Mouse (Mus musculus) olfactory bulb, adult 2 months (tissue): ENCODE results near the gene Snph.

Experiments
- CTCF ChIP-seq: fragments of 200-500 bp; IDR thresholded peaks from 2 replicates; pipeline ENCODE4 v1.5.1; 2012; ENCODE audit warnings: low read depth, mild to moderate bottlenecking, low read length, moderate library complexity; ENCODE audit not compliant: insufficient read depth
- POLR2A ChIP-seq: fragments of 200-500 bp; IDR thresholded peaks from 2 replicates; pipeline ENCODE4 v1.6.1; 2012; ENCODE audit warnings: mild to moderate bottlenecking, low read depth, low read length, moderate library complexity; ENCODE audit not compliant: insufficient read depth

DNA sequence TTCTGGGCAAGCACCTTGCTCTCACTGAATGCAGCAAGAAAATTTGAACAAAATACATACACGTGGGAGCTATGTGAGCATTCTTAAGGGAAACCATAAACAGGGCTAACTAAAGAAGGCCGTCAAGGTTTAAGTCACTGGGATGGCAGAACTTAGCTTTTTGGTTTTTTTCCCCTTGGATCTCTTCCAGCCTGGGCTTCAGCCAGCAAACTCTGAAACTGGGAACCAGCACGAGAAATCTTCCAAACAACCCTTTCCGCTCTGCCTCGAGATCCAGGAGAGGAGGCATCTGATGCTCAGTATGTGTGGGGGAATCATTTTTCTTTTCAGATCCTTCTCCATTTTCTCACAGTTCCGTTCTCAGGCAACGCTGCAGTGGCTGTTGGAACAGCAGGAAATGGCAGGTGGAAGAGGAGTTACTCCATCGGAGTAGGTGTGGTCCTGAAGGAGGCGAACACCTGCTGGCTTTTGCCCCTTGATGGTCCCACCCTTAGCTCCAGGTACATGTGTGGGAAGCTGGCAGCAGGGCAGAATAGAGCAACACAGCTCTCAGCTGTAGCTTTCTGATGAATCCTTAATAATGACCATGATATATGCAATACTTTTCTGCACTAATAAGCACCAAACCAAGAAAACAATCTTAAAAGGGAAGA lies 3.1 kb upstream of the Snph start:
- TF ChIP-seq POLR2A, result no peak
- TF ChIP-seq CTCF, result no peak
